Mouse (Mus musculus) yolk sac, embryonic 10.5 days (tissue): ENCODE data around the gene Atp2a1.

Experiments used
- DNase-seq: peaks from one replicate; pipeline ENCODE4 v3.0.0-alpha.2; 2017; ENCODE audit warnings: low spot score

Gene Atp2a1

GRCm38 (mm10) chr7:126450641-126451040, 12.3 kb downstream of the Atp2a1 start:
- DNase-seq = no peak

- no peak for DNase-seq
These were observed 12.9 kb downstream of the Atp2a1 start for GRCm38 (mm10) chr7:126449991-126450390.

GRCm38 (mm10) chr7:126448481-126448880, 14.4 kb downstream of the Atp2a1 start:
- no peak for DNase-seq

GRCm38 (mm10) chr7:126446217-126446616, 16.7 kb downstream of the Atp2a1 start:
- no peak for DNase-seq

- DNase-seq = no peak
These were observed 17.6 kb downstream of the Atp2a1 start for GRCm38 (mm10) chr7:126445104-126445815.

- DNase-seq = no peak
These were observed 18.4 kb downstream of the Atp2a1 start for GRCm38 (mm10) chr7:126444536-126444935.

- DNase-seq = no peak
These were observed 18.9 kb downstream of the Atp2a1 start for GRCm38 (mm10) chr7:126443997-126444396.

- no peak for DNase-seq
These were observed 22.8 kb downstream of the Atp2a1 start for GRCm38 (mm10) chr7:126440134-126440533.

GRCm38 (mm10) chr7:126436851-126437250, 26.1 kb downstream of the Atp2a1 start:
- DNase-seq = peak; percentile 16

GRCm38 (mm10) chr7:126435801-126436200, 27.1 kb downstream of the Atp2a1 start:
- no peak for DNase-seq

GRCm38 (mm10) chr7:126434726-126435125, 28.2 kb downstream of the Atp2a1 start:
- DNase-seq = no peak

- no peak for DNase-seq
These were observed 32.7 kb downstream of the Atp2a1 start for GRCm38 (mm10) chr7:126430167-126430566.

GRCm38 (mm10) chr7:126429503-126429898, 33.4 kb downstream of the Atp2a1 start:
- DNase-seq = no peak

- DNase-seq = peak; percentile 97
These were observed 34.0 kb downstream of the Atp2a1 start, which contains the start of gene Rabep2 for GRCm38 (mm10) chr7:126428631-126429502. Gene Rabep2 (plus strand): TSS chr7:126428759.

GRCm38 (mm10) chr7:126428154-126428553, 34.8 kb downstream of the Atp2a1 start:
- DNase-seq = no peak

GRCm38 (mm10) chr7:126427323-126427860, 35.5 kb downstream of the Atp2a1 start:
- DNase-seq = peak; percentile 68

GRCm38 (mm10) chr7:126424161-126424560, 38.7 kb downstream of the Atp2a1 start:
- DNase-seq = no peak

GRCm38 (mm10) chr7:126421756-126422155, 41.2 kb downstream of the Atp2a1 start:
- no peak for DNase-seq

GRCm38 (mm10) chr7:126418496-126418895, 44.4 kb downstream of the Atp2a1 start:
- no peak for DNase-seq

GRCm38 (mm10) chr7:126417606-126418005, 45.3 kb downstream of the Atp2a1 start:
- no peak for DNase-seq

GRCm38 (mm10) chr7:126417045-126417444, 45.9 kb downstream of the Atp2a1 start:
- DNase-seq = no peak

GRCm38 (mm10) chr7:126416615-126417014, 46.3 kb downstream of the Atp2a1 start:
- no peak for DNase-seq

GRCm38 (mm10) chr7:126414725-126415124, 48.2 kb downstream of the Atp2a1 start, which contains the start of gene Cd19:
Gene Cd19 (minus strand): TSS chr7:126414889.
- DNase-seq = no peak
